Comparison of ENCODE assay signal across 10 mouse cellular contexts in the genomic region with DNA sequence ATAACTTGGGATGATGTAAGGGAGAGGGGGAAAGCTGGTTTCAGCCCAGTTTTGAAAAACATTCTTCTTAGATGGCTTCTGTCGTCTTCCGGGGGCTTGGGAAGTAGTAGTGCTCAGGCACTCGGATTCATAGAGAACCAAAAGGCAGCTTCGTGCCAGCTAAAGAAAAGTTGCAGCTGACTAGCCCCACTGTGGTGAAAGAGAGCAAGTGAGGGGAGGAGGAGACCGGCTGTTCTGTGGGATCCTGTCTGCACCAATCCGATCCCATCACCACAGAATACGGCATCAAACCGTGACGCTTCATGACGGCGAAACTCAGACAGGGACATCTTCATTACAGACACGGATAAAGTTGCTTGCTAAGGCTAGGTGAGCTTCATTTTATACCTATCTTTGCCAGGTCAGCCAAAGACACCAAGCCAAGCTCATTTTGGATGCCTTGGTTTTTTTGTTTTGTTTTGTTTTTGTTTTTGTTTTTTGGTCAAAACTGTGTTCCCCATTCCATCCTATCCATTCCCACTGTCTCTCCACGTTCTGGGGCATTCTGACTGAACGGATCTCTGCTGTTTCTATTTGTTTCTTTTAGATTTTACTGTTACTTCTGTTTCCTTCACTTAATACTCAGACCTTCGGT. TPM values are rescaled to one million over a fixed set of nuclear protein-coding genes. Genes with fewer than 3 reads are reported as not detected.
DNase-seq lines count a peak whose midpoint lies in the region; ATAC-seq and TF ChIP-seq lines count a peak whose summit lies in the region.
"Had no signal": no experiment of that assay in that cellular context is flagged by ENCODE, and none has a peak within 500 bp of the region (broad histone marks: within the 10 kb centered on the region; RNA-seq: fewer than 3 reads in every experiment).

No protein-coding gene starts in this region.

- peak overlapping the region; percentile 8; the same call in 1 of the 2 replicates for H3K4me2 ChIP-seq in heart, embryonic 14.5 days (ENCODE audit: low read length)
- no peak overlapping the region for H3K4me2 ChIP-seq in lung, embryonic 14.5 days
- no peak overlapping the region for H3K4me2 ChIP-seq in hindbrain, embryonic 12.5 days (replicated peaks)
- H3K4me2 ChIP-seq in midbrain, embryonic 13.5 days (replicated peaks), result peak overlapping the region; percentile 38

- H3K4me3 ChIP-seq in heart, embryonic 14.5 days (ENCODE audit: control insufficient read depth in 1 of 2, insufficient read depth in 1 of 2, low read depth in 1 of 2, low read length in 2 of 2), result no peak overlapping the region
- H3K4me3 ChIP-seq in lung, embryonic 14.5 days (ENCODE audit: low read depth, low read length), result no peak overlapping the region
- H3K4me3 ChIP-seq in hindbrain, embryonic 12.5 days, result no peak overlapping the region
- H3K4me3 ChIP-seq in midbrain, embryonic 13.5 days (replicated peaks), result no peak overlapping the region

- no peaks in the 10 kb centered on the region for H3K9me3 ChIP-seq in heart, embryonic 14.5 days (ENCODE audit: control insufficient read depth, low read length)
- H3K9me3 ChIP-seq in lung, embryonic 14.5 days (ENCODE audit: low read depth, low read length), result no peaks in the 10 kb centered on the region
- no peaks in the 10 kb centered on the region for H3K9me3 ChIP-seq in hindbrain, embryonic 12.5 days (replicated peaks)
- H3K9me3 ChIP-seq in midbrain, embryonic 13.5 days, result no peaks in the 10 kb centered on the region

- no peak for DNase-seq in heart, adult 9 months (ENCODE audit: low spot score in 2 of 2)
- peak; percentile 52 for DNase-seq in lung, embryonic 14.5 days
- DNase-seq in lung, postnatal 25 days (ENCODE audit: low spot score), result no peak
- no peak for DNase-seq in c-Kit-positive CD71-positive TER-119-positive erythroid progenitor cells, embryonic 14.5 days (ENCODE audit: low spot score)
- DNase-seq: adrenal gland, postnatal 36 days; cerebellum, adult 8-10 months; thymus, postnatal 4 days had no signal

- TF ChIP-seq CTCF in lung, embryonic 14.5 days (IDR thresholded peaks at IDR 0.05; ENCODE audit: low read depth), result no peak

- peaks cover 2 to 9% of the 10 kb centered on the region in 2 experiments; a peak in 3 of 4 replicates for H3K4me1 ChIP-seq in heart, embryonic 14.5 days (ENCODE audit: control insufficient read depth in 2 of 2, insufficient read depth in 2 of 2, low read length in 2 of 2)
- no peaks in the 10 kb centered on the region for H3K4me1 ChIP-seq in lung, embryonic 14.5 days (ENCODE audit: insufficient read depth)
- no peaks in the 10 kb centered on the region for H3K4me1 ChIP-seq in hindbrain, embryonic 12.5 days
- H3K4me1 ChIP-seq in midbrain, embryonic 13.5 days (replicated peaks), result peaks cover 28% of the 10 kb centered on the region

- WGBS in heart, embryonic 14.5 days, result 67% methylated on average over 15 of the region's 15 CpGs
- WGBS in lung, embryonic 14.5 days, result 60% methylated on average over 15 of the region's 15 CpGs
- 68% methylated on average over 15 of the region's 15 CpGs for WGBS in hindbrain, embryonic 12.5 days
- 35% methylated on average over 15 of the region's 15 CpGs for WGBS in midbrain, embryonic 13.5 days

- no peak overlapping the region for H3K27ac ChIP-seq in heart, embryonic 14.5 days (replicated peaks in 1 of 2; ENCODE audit: control insufficient read depth in 1 of 2, insufficient read depth in 1 of 2, low read depth in 2 of 2, low read length in 2 of 2)
- no peak overlapping the region for H3K27ac ChIP-seq in lung, embryonic 14.5 days (ENCODE audit: low read depth)
- H3K27ac ChIP-seq in hindbrain, embryonic 12.5 days, result no peak overlapping the region
- no peak overlapping the region for H3K27ac ChIP-seq in midbrain, embryonic 13.5 days

- no peaks in the 10 kb centered on the region for H3K36me3 ChIP-seq in heart, embryonic 14.5 days (ENCODE audit: control insufficient read depth, insufficient read depth, low read length)
- no peaks in the 10 kb centered on the region for H3K36me3 ChIP-seq in lung, embryonic 14.5 days (ENCODE audit: insufficient read depth)
- no peaks in the 10 kb centered on the region for H3K36me3 ChIP-seq in hindbrain, embryonic 12.5 days
- no peaks in the 10 kb centered on the region for H3K36me3 ChIP-seq in midbrain, embryonic 13.5 days

- ATAC-seq in heart, embryonic 14.5 days (ENCODE audit: insufficient number of reproducible peaks, insufficient read depth, low FRiP score, low read depth), result no peak
- ATAC-seq in lung, embryonic 14.5 days (ENCODE audit: insufficient read depth), result peak; percentile 72; the same call in 1 of the 2 replicates
- peak; percentile 76; the same call in 1 of the 2 replicates for ATAC-seq in hindbrain, embryonic 12.5 days (ENCODE audit: low FRiP score)
- ATAC-seq in midbrain, embryonic 13.5 days, result peak; percentile 85

- no peaks in the 10 kb centered on the region for H3K27me3 ChIP-seq in heart, embryonic 14.5 days (ENCODE audit: control insufficient read depth, insufficient read depth, low read length)
- H3K27me3 ChIP-seq in lung, embryonic 14.5 days (ENCODE audit: insufficient read depth, low read length), result no peaks in the 10 kb centered on the region
- no peaks in the 10 kb centered on the region for H3K27me3 ChIP-seq in hindbrain, embryonic 12.5 days
- H3K27me3 ChIP-seq in midbrain, embryonic 13.5 days, result no peaks in the 10 kb centered on the region

- no peak overlapping the region for H3K9ac ChIP-seq in heart, embryonic 14.5 days (ENCODE audit: low read length)
- no peak overlapping the region for H3K9ac ChIP-seq in lung, embryonic 14.5 days
- no peak overlapping the region for H3K9ac ChIP-seq in hindbrain, embryonic 12.5 days
- no peak overlapping the region for H3K9ac ChIP-seq in midbrain, embryonic 13.5 days (replicated peaks)

RNA-seq across cellular contexts. Expression of a gene that starts 44.1 kb away (rescaled TPM):
- 3.0 and 4.2 TPM in 2 replicates for polyA plus RNA-seq in heart, embryonic 14.5 days (2014; fragmentation: Nextera tagmentation; extraction: Ambion mirVana)
- polyA plus RNA-seq in lung, embryonic 14.5 days (2014; fragmentation: Nextera tagmentation; extraction: Ambion mirVana), result 4.4 and 5.6 TPM in 2 replicates
- polyA plus RNA-seq in hindbrain, embryonic 12.5 days (2016; fragmentation: Nextera tagmentation; extraction: Ambion mirVana), result 3.8 and 4.8 TPM in 2 replicates
- 6.1 and 6.7 TPM in 2 replicates for polyA plus RNA-seq in midbrain, embryonic 13.5 days (2015; fragmentation: Nextera tagmentation; extraction: Ambion mirVana)

Comparison
In these comparisons a context has a peak if more than half of its experiments do, and no peak if none do; other contexts are left out.
1. H3K4me2 ChIP-seq: peak in heart, embryonic 14.5 days (single experiment) and midbrain, embryonic 13.5 days (single experiment); none in lung, embryonic 14.5 days (single experiment) and hindbrain, embryonic 12.5 days (single experiment).